ENCODE assay signal across 14 mouse cellular contexts in the genomic region with DNA sequence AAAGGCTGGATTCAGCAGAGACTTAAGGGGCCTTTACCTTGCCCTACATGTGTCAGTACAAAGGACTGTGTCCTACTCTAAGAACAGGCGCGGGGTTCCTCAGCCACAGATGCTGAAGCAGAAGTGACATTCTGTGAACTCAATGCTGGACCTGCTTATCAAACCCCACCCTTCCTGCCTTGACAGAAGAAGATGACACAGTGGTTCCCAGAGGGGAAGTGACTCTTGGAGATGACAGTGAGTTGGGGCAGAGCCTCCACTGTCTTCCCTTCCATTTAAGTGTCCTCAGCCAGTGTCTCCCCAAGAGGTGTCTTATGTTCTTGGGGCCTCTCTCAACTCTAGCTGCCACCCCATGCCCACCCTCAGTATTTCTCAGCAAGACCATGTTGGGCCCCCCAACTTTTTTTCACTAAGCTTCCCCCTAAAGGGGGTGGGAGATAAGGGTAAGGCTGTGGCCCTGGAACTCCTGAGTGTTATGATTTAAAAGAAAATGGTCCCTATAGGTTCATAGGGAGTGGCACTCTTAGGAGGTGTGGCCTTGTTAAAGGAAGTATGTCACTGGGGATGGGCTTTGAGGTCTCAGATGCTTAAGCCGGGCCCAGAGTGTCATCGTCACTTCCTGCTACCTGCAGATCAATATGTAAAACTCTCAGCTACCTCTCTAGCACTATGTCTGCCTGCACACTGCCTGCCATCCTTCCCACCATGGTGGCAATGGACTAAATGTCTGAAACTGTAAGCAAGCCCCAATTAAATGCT. TPM values are rescaled to one million over a fixed set of nuclear protein-coding genes. Genes with fewer than 3 reads are reported as not detected.
DNase-seq lines count a peak whose midpoint lies in the region; ATAC-seq lines count a peak whose summit lies in the region.
"Had no signal": no experiment of that assay in that cellular context is flagged by ENCODE, and none has a peak within 500 bp of the region (broad histone marks: within the 10 kb centered on the region; RNA-seq: fewer than 3 reads in every experiment).

No protein-coding gene starts in this region.

- H3K36me3 ChIP-seq in macrophage (ENCODE audit: inconsistent target), result no peaks in the 10 kb centered on the region; the same call in 1 of the 2 replicates
- H3K36me3 ChIP-seq: heart, embryonic 12.5 days; midbrain, embryonic 13.5 days had no signal

- peak; percentile 94 for ATAC-seq in common myeloid progenitor, adult 5-6 weeks (replicated peaks; ENCODE audit: low read depth, poor library complexity, severe bottlenecking)
- ATAC-seq: hindbrain, postnatal 0 days; midbrain, embryonic 13.5 days had no signal

- H3K79me2 ChIP-seq in macrophage (ENCODE audit: inconsistent target), result peaks cover 98% of the 10 kb centered on the region

- H3K4me3 ChIP-seq in macrophage (ENCODE audit: inconsistent target), result no peak overlapping the region
- H3K4me3 ChIP-seq: heart, embryonic 12.5 days; midbrain, embryonic 13.5 days had no signal

- H3K27ac ChIP-seq in macrophage, result peak overlapping the region; percentile 77
- H3K27ac ChIP-seq: hindbrain, postnatal 0 days; midbrain, embryonic 13.5 days had no signal

- WGBS in macrophage (ENCODE audit: missing documents), result 34% methylated on average over 4 of the region's 4 CpGs

- peak; percentile 57 to 61 for DNase-seq in spleen, postnatal 36 days (ENCODE audit: low spot score in 2 of 2)
- DNase-seq in spleen, adult 12 weeks (ENCODE audit: low spot score), result no peak
- peak; percentile 41 for DNase-seq in thymus, postnatal 4 days
- no peak for DNase-seq in frontal cortex, postnatal 36 days (ENCODE audit: low spot score in 2 of 2)
- no peak for DNase-seq in retina, embryonic 14.5 days (ENCODE audit: low spot score)
- no peak for DNase-seq in ovary, postnatal 10 days (ENCODE audit: low spot score)
- DNase-seq: adrenal gland, adult 2 months; cerebellum, postnatal 36 days; kidney, postnatal 4 days had no signal

RNA-seq across cellular contexts. Expression of gene Hpcal1, which starts 25.2 kb away (rescaled TPM):
- total RNA-seq in common myeloid progenitor, adult 5-6 weeks (2017), result 14.7 and 14.8 TPM in 2 replicates
- total RNA-seq in macrophage (2018; cell fraction: chromatin; rRNA removed), result 10 to 100 TPM in 25 of 26 experiments, 1 to 10 TPM in 1; 7.3 to 55.5 (median 28.3) TPM
- total RNA-seq in macrophage (2018; cell fraction: cytosol; rRNA removed), result 100 to 1,000 TPM; 125 to 174 (median 149) TPM
- 100 to 1,000 TPM in 4 of 26 experiments, 10 to 100 TPM in 22; 40.3 to 121 (median 76.1) TPM for total RNA-seq in macrophage (2018; cell fraction: nucleus; rRNA removed)
- polyA plus RNA-seq in macrophage (2018), result 131 to 142 TPM (median 142 TPM) in 3 replicates

Comparison
In these comparisons a context has a peak if more than half of its experiments do, and no peak if none do; other contexts are left out.
1. DNase-seq: peak in spleen, postnatal 36 days (2 of 2) and thymus, postnatal 4 days (single experiment); none in spleen, adult 12 weeks (single experiment), frontal cortex, postnatal 36 days (0 of 2), retina, embryonic 14.5 days (single experiment) and ovary, postnatal 10 days (single experiment).